Mouse (Mus musculus) urinary bladder, postnatal 10 days (tissue): ENCODE measurements around the gene Ppcs.

Experiments used
- DNase-seq: peaks from one replicate; pipeline ENCODE4 v3.0.0; 2022; ENCODE audit warnings: low spot score

The Ppcs gene

GRCm38 (mm10) chr4:119422294-119422964 lies at the start of gene Ppcs, which contains the start of gene Zmynd12:
TSS of gene Ppcs (minus strand) at chr4:119422420.
TSS of gene Zmynd12 (plus strand) at chr4:119422814.
- peak; percentile 62 for DNase-seq

- no peak for DNase-seq
Observed at GRCm38 (mm10) chr4:119467720-119468380, 45.6 kb upstream of the Ppcs start.

- DNase-seq: no peak
Observed at GRCm38 (mm10) chr4:119465841-119466240, 43.6 kb upstream of the Ppcs start.

GRCm38 (mm10) chr4:119463756-119464419 lies 41.7 kb upstream of the Ppcs start:
- no peak for DNase-seq

GRCm38 (mm10) chr4:119462858-119463755 lies 40.9 kb upstream of the Ppcs start:
- no peak for DNase-seq

- no peak for DNase-seq
Observed at GRCm38 (mm10) chr4:119462457-119462856, 40.2 kb upstream of the Ppcs start.

GRCm38 (mm10) chr4:119460728-119461141 lies 38.5 kb upstream of the Ppcs start:
- DNase-seq: no peak

- DNase-seq: no peak
Observed at GRCm38 (mm10) chr4:119460296-119460695, 38.1 kb upstream of the Ppcs start.

GRCm38 (mm10) chr4:119453533-119453932 lies 31.3 kb upstream of the Ppcs start:
- no peak for DNase-seq

- DNase-seq: no peak
Observed at GRCm38 (mm10) chr4:119453128-119453527, 30.9 kb upstream of the Ppcs start.

GRCm38 (mm10) chr4:119450436-119450835 lies 28.2 kb upstream of the Ppcs start:
- DNase-seq: no peak

- no peak for DNase-seq
Observed at GRCm38 (mm10) chr4:119447786-119448185, 25.6 kb upstream of the Ppcs start.

GRCm38 (mm10) chr4:119447261-119447660 lies 25.0 kb upstream of the Ppcs start:
- DNase-seq: no peak

- no peak for DNase-seq
Observed at GRCm38 (mm10) chr4:119442539-119442938, 20.3 kb upstream of the Ppcs start.

- DNase-seq: no peak
Observed at GRCm38 (mm10) chr4:119441836-119442235, 19.6 kb upstream of the Ppcs start.

- no peak for DNase-seq
Observed at GRCm38 (mm10) chr4:119437936-119438335, 15.7 kb upstream of the Ppcs start.

GRCm38 (mm10) chr4:119430678-119431077 lies 8.5 kb upstream of the Ppcs start:
- no peak for DNase-seq

GRCm38 (mm10) chr4:119427680-119428079 lies 5.5 kb upstream of the Ppcs start:
- DNase-seq: no peak

- DNase-seq: no peak
Observed at GRCm38 (mm10) chr4:119425601-119426000, 3.4 kb upstream of the Ppcs start.

- no peak for DNase-seq
Observed at GRCm38 (mm10) chr4:119425077-119425476, 2.9 kb upstream of the Ppcs start.

- DNase-seq: peak; percentile 19
Observed at GRCm38 (mm10) chr4:119421921-119422293, 313 bp downstream of the Ppcs start.

GRCm38 (mm10) chr4:119421191-119421590 lies 1.0 kb downstream of the Ppcs start:
- no peak for DNase-seq
